Mouse (Mus musculus): ENCODE data around the gene Bdh2. TPM values are rescaled to one million over a fixed set of nuclear protein-coding genes. Genes with fewer than 3 reads are reported as not detected.
A peak's percentile ranks its signal among the peaks of the same experiment; 100 is the strongest.

Gene Bdh2
- total RNA-seq, 2 experiments from 2014 or later: 1.7 to 1.9 TPM

- intact Hi-C loops (cut with DNase I): no loop called here
- DNase-seq (ENCODE audit: extremely low spot score in 1 of 2, low spot score in 2 of 2): no peak
These were observed 52.7 kb downstream of the Bdh2 start for GRCm38 (mm10) chr3:135333763-135334162.

GRCm38 (mm10) chr3:135347739-135348264 is 66.8 kb downstream of the Bdh2 start, which contains the start of gene Slc9b1:
TSS of gene Slc9b1 (plus strand) at chr3:135348029.
- intact Hi-C loops (cut with DNase I): no loop called here
- DNase-seq (ENCODE audit: extremely low spot score in 1 of 2, low spot score in 2 of 2): peak in 1 of 2 experiments; percentile 31

- DNase-seq (ENCODE audit: extremely low spot score in 1 of 2, low spot score in 2 of 2): no peak
- intact Hi-C loops (cut with DNase I): no loop called here
These were observed 68.0 kb downstream of the Bdh2 start for GRCm38 (mm10) chr3:135349022-135349421.

- intact Hi-C loops (cut with DNase I): no loop called here
- DNase-seq (ENCODE audit: extremely low spot score in 1 of 2, low spot score in 2 of 2): no peak
These were observed 70.8 kb downstream of the Bdh2 start for GRCm38 (mm10) chr3:135351857-135352256.

Other genes starting within 250 kb of the Bdh2 start
- gene Cenpe, start 68.7 kb upstream of the Bdh2 start, total RNA-seq (2021): 1 to 10 TPM; 2.6 to 2.9 TPM
- 1 to 10 TPM; 4.4 to 4.6 TPM for gene Slc9b2, start 26.5 kb downstream of the Bdh2 start, total RNA-seq (2021)
- under 1 TPM in 1 of 2 experiments, not detected in 1; 0.75 TPM for gene Slc9b1, start 66.8 kb downstream of the Bdh2 start, total RNA-seq (2021)
- 10 to 100 TPM; 35.5 to 39.5 TPM for gene Cisd2, start 142.7 kb downstream of the Bdh2 start, total RNA-seq (2021)
- 100 to 1,000 TPM; 258 to 268 TPM for gene Ube2d3, start 156.9 kb downstream of the Bdh2 start, total RNA-seq (2021)
- gene Manba, start 204.4 kb downstream of the Bdh2 start, total RNA-seq (2021): 1 to 10 TPM; 6.8 to 7.4 TPM

Measured in left cerebral cortex, postnatal 10 days (tissue).